Mouse (Mus musculus) cerebellum, adult 2 months (tissue): ENCODE measurements around the gene Grtp1.

Experiments used
- CTCF ChIP-seq: fragments of 200-500 bp; IDR thresholded peaks from 2 replicates; pipeline ENCODE4 v1.5.1; 2011; ENCODE audit warnings: low read depth, mild to moderate bottlenecking, control low read depth, low read length, moderate library complexity, borderline replicate concordance; ENCODE audit not compliant: insufficient read depth
- POLR2A ChIP-seq: fragments of 200-500 bp; IDR thresholded peaks from 2 replicates; pipeline ENCODE4 v1.6.1; 2011; ENCODE audit warnings: low read length, control low read depth, borderline replicate concordance; ENCODE audit not compliant: insufficient read depth

- TF ChIP-seq CTCF (no peak), POLR2A (no peak)
These were observed 75.5 kb downstream of the Grtp1 start for GRCm38 (mm10) chr8:13124897-13125296.
